Mouse (Mus musculus): Measurements from ENCODE around the gene Ttc7. TPM values are rescaled to one million over a fixed set of nuclear protein-coding genes. Genes with fewer than 3 reads are reported as not detected.

Ttc7 gene
- total RNA-seq (2022): 10 to 100 TPM; 19.2 to 31.4 (median 26.0) TPM

- DNase-seq (ENCODE audit: low spot score): peak; percentile 96
Observed at GRCm38 (mm10) chr17:87282706-87283053, at the start of gene Ttc7. TSS of gene Ttc7 (plus strand) at chr17:87282886.

- no peak for DNase-seq (ENCODE audit: low spot score)
Observed at GRCm38 (mm10) chr17:87235019-87235418, 47.7 kb upstream of the Ttc7 start.

GRCm38 (mm10) chr17:87236725-87237650 lies 45.7 kb upstream of the Ttc7 start:
- no peak for DNase-seq (ENCODE audit: low spot score)

- DNase-seq (ENCODE audit: low spot score): no peak
Observed at GRCm38 (mm10) chr17:87237826-87238225, 44.9 kb upstream of the Ttc7 start.

GRCm38 (mm10) chr17:87246103-87246502 lies 36.6 kb upstream of the Ttc7 start:
- no peak for DNase-seq (ENCODE audit: low spot score)

- DNase-seq (ENCODE audit: low spot score): no peak
Observed at GRCm38 (mm10) chr17:87254384-87254783, 28.3 kb upstream of the Ttc7 start.

- DNase-seq (ENCODE audit: low spot score): no peak
Observed at GRCm38 (mm10) chr17:87255672-87256071, 27.0 kb upstream of the Ttc7 start.

- DNase-seq (ENCODE audit: low spot score): peak; percentile 41
Observed at GRCm38 (mm10) chr17:87263401-87263800, 19.3 kb upstream of the Ttc7 start.

- no peak for DNase-seq (ENCODE audit: low spot score)
Observed at GRCm38 (mm10) chr17:87264054-87264830, 18.4 kb upstream of the Ttc7 start.

GRCm38 (mm10) chr17:87264927-87265791 lies 17.5 kb upstream of the Ttc7 start:
- DNase-seq (ENCODE audit: low spot score): no peak

GRCm38 (mm10) chr17:87265792-87266186 lies 16.9 kb upstream of the Ttc7 start, which contains the start of gene Mcfd2:
TSS of gene Mcfd2 (minus strand) at chr17:87265935.
- peak; percentile 90 for DNase-seq (ENCODE audit: low spot score)

- no peak for DNase-seq (ENCODE audit: low spot score)
Observed at GRCm38 (mm10) chr17:87269454-87269853, 13.2 kb upstream of the Ttc7 start.

GRCm38 (mm10) chr17:87275363-87276341 lies 7.0 kb upstream of the Ttc7 start:
- DNase-seq (ENCODE audit: low spot score): no peak

GRCm38 (mm10) chr17:87282007-87282705 lies 530 bp upstream of the Ttc7 start:
- DNase-seq (ENCODE audit: low spot score): peak; percentile 95

- no peak for DNase-seq (ENCODE audit: low spot score)
Observed at GRCm38 (mm10) chr17:87283055-87283754, 519 bp downstream of the Ttc7 start.

- no peak for DNase-seq (ENCODE audit: low spot score)
Observed at GRCm38 (mm10) chr17:87283755-87284481, 1.2 kb downstream of the Ttc7 start.

- DNase-seq (ENCODE audit: low spot score): no peak
Observed at GRCm38 (mm10) chr17:87284482-87285040, 1.9 kb downstream of the Ttc7 start.

All from heart, adult 8-10 months (tissue).